In genomic region chr12:35984743-35985142, GRCm38 (mm10) we compare ENCODE assay signal across 37 mouse cellular contexts. TPM values are rescaled to one million over a fixed set of nuclear protein-coding genes. Genes with fewer than 3 reads are reported as not detected.
"Had no signal": no experiment of that assay in that cellular context is flagged by ENCODE, and none has a peak within 500 bp of the region (broad histone marks: within the 10 kb centered on the region; RNA-seq: fewer than 3 reads in every experiment).

No protein-coding gene starts in this region.

- H3K4me2 ChIP-seq: embryonic facial prominence, embryonic 12.5 days; embryonic facial prominence, embryonic 13.5 days; embryonic facial prominence, embryonic 15.5 days; forebrain, embryonic 12.5 days; forebrain, embryonic 13.5 days; forebrain, embryonic 15.5 days had no signal

- H3K9me3 ChIP-seq: embryonic facial prominence, embryonic 10.5 days; embryonic facial prominence, embryonic 12.5 days; embryonic facial prominence, embryonic 13.5 days; embryonic facial prominence, embryonic 15.5 days; forebrain, embryonic 10.5 days; forebrain, embryonic 12.5 days; forebrain, embryonic 13.5 days; forebrain, embryonic 15.5 days had no signal

- H3K9ac ChIP-seq: embryonic facial prominence, embryonic 12.5 days; embryonic facial prominence, embryonic 13.5 days; embryonic facial prominence, embryonic 15.5 days; forebrain, embryonic 12.5 days; forebrain, embryonic 13.5 days; forebrain, embryonic 15.5 days; forebrain, postnatal 0 days had no signal

- H3K36me3 ChIP-seq: embryonic facial prominence, embryonic 10.5 days; embryonic facial prominence, embryonic 12.5 days; embryonic facial prominence, embryonic 13.5 days; embryonic facial prominence, embryonic 15.5 days; forebrain, embryonic 10.5 days; forebrain, embryonic 12.5 days; forebrain, embryonic 15.5 days had no signal

- H3K27ac ChIP-seq: embryonic facial prominence, embryonic 10.5 days; embryonic facial prominence, embryonic 12.5 days; embryonic facial prominence, embryonic 13.5 days; embryonic facial prominence, embryonic 15.5 days; forebrain, embryonic 10.5 days; forebrain, embryonic 12.5 days; forebrain, embryonic 13.5 days; forebrain, embryonic 15.5 days; gastrocnemius, adult 2 months; heart, adult 2 months had no signal

- H3K4me3 ChIP-seq: embryonic facial prominence, embryonic 10.5 days; embryonic facial prominence, embryonic 12.5 days; embryonic facial prominence, embryonic 13.5 days; embryonic facial prominence, embryonic 15.5 days; erythroblast, embryonic 14.5 days; forebrain, embryonic 10.5 days; forebrain, embryonic 12.5 days; forebrain, embryonic 13.5 days; forebrain, embryonic 15.5 days; gastrocnemius, adult 2 months; heart, adult 2 months had no signal

- H3K27me3 ChIP-seq: embryonic facial prominence, embryonic 12.5 days; embryonic facial prominence, embryonic 13.5 days; embryonic facial prominence, embryonic 15.5 days; forebrain, embryonic 12.5 days; forebrain, embryonic 13.5 days; forebrain, embryonic 15.5 days had no signal

- ATAC-seq: forebrain, embryonic 13.5 days; forebrain, embryonic 14.5 days; forebrain, embryonic 15.5 days; forebrain, embryonic 16.5 days; forebrain, postnatal 0 days had no signal

- DNase-seq: cerebellum, adult 8-10 months; cerebellum, adult 9-10 months; cerebellum, adult 9-11 months; cerebellum, postnatal 10 days; cerebellum, postnatal 14 days; cerebellum, postnatal 25 days; cerebellum, postnatal 36 days; embryo, embryonic 11 days; forebrain, postnatal 0 days; gastrocnemius, adult 2 months; gastrocnemius, postnatal 10 days; gastrocnemius, postnatal 14 days; gastrocnemius, postnatal 25 days; gastrocnemius, postnatal 36 days; heart, adult 11 months; heart, adult 18-20 months; heart, adult 2 months had no signal

RNA-seq across cellular contexts. Expression of gene Agr2, which starts 8.0 kb away (rescaled TPM):
- total RNA-seq: common myeloid progenitor, adult 5-6 weeks; forebrain, postnatal 0 days; gastrocnemius, adult 18-20 months; gastrocnemius, adult 2 months; gastrocnemius, adult 8-10 months; gastrocnemius, postnatal 10 days; gastrocnemius, postnatal 14 days; gastrocnemius, postnatal 25 days; gastrocnemius, postnatal 36 days; gastrocnemius, postnatal 4 days; granulocyte monocyte progenitor cell, adult 5-6 weeks; heart, adult 2 months had no signal
- polyA plus RNA-seq: embryonic facial prominence, embryonic 10.5 days; embryonic facial prominence, embryonic 11.5 days; erythroblast, embryonic 14.5 days; forebrain, embryonic 10.5 days; forebrain, embryonic 11.5 days; forebrain, embryonic 14.5 days; forebrain, embryonic 15.5 days; forebrain, embryonic 16.5 days had no signal

RNA-seq across cellular contexts. Expression of gene Agr3, which starts 59.3 kb away (rescaled TPM):
- total RNA-seq: common myeloid progenitor, adult 5-6 weeks; forebrain, postnatal 0 days; gastrocnemius, adult 18-20 months; gastrocnemius, adult 2 months; gastrocnemius, adult 8-10 months; gastrocnemius, postnatal 10 days; gastrocnemius, postnatal 14 days; gastrocnemius, postnatal 25 days; gastrocnemius, postnatal 36 days; gastrocnemius, postnatal 4 days; granulocyte monocyte progenitor cell, adult 5-6 weeks; heart, adult 2 months; heart, adult 8-10 months had no signal
- polyA plus RNA-seq: cortical plate, adult 2 months; erythroblast, embryonic 14.5 days; forebrain, embryonic 10.5 days; forebrain, embryonic 13.5 days; forebrain, embryonic 14.5 days; forebrain, embryonic 15.5 days; forebrain, embryonic 16.5 days; forebrain, postnatal 0 days had no signal
